Mouse (Mus musculus) C2C12 (cell line): ENCODE measurements at regions not wholly inside any gene's neighbourhood (a gene's known extent, or its start where the extent isn't known, plus 50 kb on each side); places are given as distances from the start of the nearest gene placed in this dataset.

Experiments
- CEBPB ChIP-seq: IDR thresholded peaks from one replicate; pipeline ENCODE4 v1.6.1; 2011; ENCODE audit warnings: low read depth, mild to moderate bottlenecking, control low read depth, moderate library complexity
- CTCF ChIP-seq: IDR thresholded peaks from one replicate; pipeline ENCODE4 v1.5.1; 2011; ENCODE audit not compliant: control insufficient read depth, insufficient read depth, insufficient read length
- MAX ChIP-seq: IDR thresholded peaks from one replicate; pipeline ENCODE4 v1.6.1; 2011; ENCODE audit warnings: mild to moderate bottlenecking, control low read depth
- USF1 ChIP-seq: IDR thresholded peaks from one replicate; pipeline ENCODE4 v1.6.1; 2011; ENCODE audit warnings: low read depth, mild to moderate bottlenecking, control low read depth, moderate library complexity

- no peak for TF ChIP-seq CTCF
- no peak for TF ChIP-seq USF1
- TF ChIP-seq CEBPB = no peak
- TF ChIP-seq MAX = no peak
Observed at GRCm38 (mm10) chr16:87220201-87220600, 133.8 kb upstream of the N6amt1 start.
